Mouse (Mus musculus) cerebellum, adult 9-11 months (tissue): Measurements from ENCODE around the gene Bicd2.
A peak's percentile ranks its signal among the peaks of the same experiment; 100 is the strongest.

Experiments
- DNase-seq: peaks from one replicate; pipeline ENCODE4 v3.0.0; 2022

Gene Bicd2

GRCm38 (mm10) chr13:49326246-49327206 lies 14.9 kb upstream of the Bicd2 start:
- peak; percentile 56 for DNase-seq

GRCm38 (mm10) chr13:49328101-49328500 lies 13.3 kb upstream of the Bicd2 start:
- DNase-seq, result no peak

- DNase-seq, result no peak
These were observed 8.1 kb upstream of the Bicd2 start for GRCm38 (mm10) chr13:49333250-49333649.

- no peak for DNase-seq
These were observed 6.1 kb upstream of the Bicd2 start for GRCm38 (mm10) chr13:49335077-49335982.

GRCm38 (mm10) chr13:49338893-49339546 lies 2.4 kb upstream of the Bicd2 start:
- no peak for DNase-seq

- no peak for DNase-seq
These were observed 692 bp downstream of the Bicd2 start for GRCm38 (mm10) chr13:49341831-49342722.

- peak; percentile 50 for DNase-seq
These were observed 1.3 kb downstream of the Bicd2 start for GRCm38 (mm10) chr13:49342723-49343100.

- no peak for DNase-seq
These were observed 3.2 kb downstream of the Bicd2 start for GRCm38 (mm10) chr13:49344567-49344966.

GRCm38 (mm10) chr13:49345476-49345875 lies 4.1 kb downstream of the Bicd2 start:
- DNase-seq, result peak; percentile 53

GRCm38 (mm10) chr13:49348522-49348921 lies 7.1 kb downstream of the Bicd2 start:
- no peak for DNase-seq

GRCm38 (mm10) chr13:49349335-49349734 lies 8.0 kb downstream of the Bicd2 start:
- no peak for DNase-seq

GRCm38 (mm10) chr13:49349836-49350505 lies 8.6 kb downstream of the Bicd2 start:
- DNase-seq, result no peak

GRCm38 (mm10) chr13:49352581-49353159 lies 11.3 kb downstream of the Bicd2 start:
- DNase-seq, result no peak

GRCm38 (mm10) chr13:49353422-49353821 lies 12.0 kb downstream of the Bicd2 start:
- DNase-seq, result no peak

GRCm38 (mm10) chr13:49353991-49354507 lies 12.7 kb downstream of the Bicd2 start:
- peak; percentile 50 for DNase-seq

GRCm38 (mm10) chr13:49355461-49356061 lies 14.2 kb downstream of the Bicd2 start:
- no peak for DNase-seq

- DNase-seq, result no peak
These were observed 14.7 kb downstream of the Bicd2 start for GRCm38 (mm10) chr13:49356090-49356489.

- no peak for DNase-seq
These were observed 16.1 kb downstream of the Bicd2 start for GRCm38 (mm10) chr13:49357367-49358026.

- DNase-seq, result no peak
These were observed 16.8 kb downstream of the Bicd2 start for GRCm38 (mm10) chr13:49358184-49358583.
